Mouse (Mus musculus): ENCODE results near the gene Lama4.

The Lama4 gene

GRCm38 (mm10) chr10:39056050-39056449, 90.7 kb downstream of the Lama4 start:
- DNase-seq: no peak

- DNase-seq: no peak
These were observed 99.4 kb downstream of the Lama4 start for GRCm38 (mm10) chr10:39064732-39065131.

GRCm38 (mm10) chr10:39065449-39065848, 100.1 kb downstream of the Lama4 start:
- DNase-seq: no peak

- no peak for DNase-seq
These were observed 100.7 kb downstream of the Lama4 start for GRCm38 (mm10) chr10:39066061-39066460.

GRCm38 (mm10) chr10:39066962-39067361, 101.6 kb downstream of the Lama4 start:
- DNase-seq: peak; percentile 31

GRCm38 (mm10) chr10:39072048-39072447, 106.7 kb downstream of the Lama4 start:
- DNase-seq: no peak

- DNase-seq: peak; percentile 18
These were observed 131.7 kb downstream of the Lama4 start for GRCm38 (mm10) chr10:39096981-39097380.

GRCm38 (mm10) chr10:39098746-39099145, 133.4 kb downstream of the Lama4 start:
- DNase-seq: no peak

- DNase-seq: no peak
These were observed 139.6 kb downstream of the Lama4 start for GRCm38 (mm10) chr10:39104803-39105449.

- DNase-seq: no peak
These were observed 141.1 kb downstream of the Lama4 start for GRCm38 (mm10) chr10:39106413-39106812.

- no peak for DNase-seq
These were observed 141.6 kb downstream of the Lama4 start for GRCm38 (mm10) chr10:39106935-39107334.

- no peak for DNase-seq
These were observed 143.6 kb downstream of the Lama4 start for GRCm38 (mm10) chr10:39108837-39109488.

- no peak for DNase-seq
These were observed 144.2 kb downstream of the Lama4 start for GRCm38 (mm10) chr10:39109489-39109874.

- no peak for DNase-seq
These were observed 156.1 kb downstream of the Lama4 start for GRCm38 (mm10) chr10:39121412-39121811.

- DNase-seq: peak; percentile 93
These were observed 168.4 kb downstream of the Lama4 start, which contains the start of the genes Fam229b and Tube1 for GRCm38 (mm10) chr10:39133462-39134310. TSS of gene Fam229b (minus strand) at chr10:39133914. TSS of gene Tube1 (plus strand) at chr10:39133976.

- no peak for DNase-seq
These were observed 172.5 kb downstream of the Lama4 start for GRCm38 (mm10) chr10:39137766-39138165.

GRCm38 (mm10) chr10:39138761-39139160, 173.4 kb downstream of the Lama4 start:
- no peak for DNase-seq

GRCm38 (mm10) chr10:39140843-39141242, 175.5 kb downstream of the Lama4 start:
- no peak for DNase-seq

- DNase-seq: no peak
These were observed 176.1 kb downstream of the Lama4 start for GRCm38 (mm10) chr10:39141401-39141800.

- DNase-seq: no peak
These were observed 176.9 kb downstream of the Lama4 start for GRCm38 (mm10) chr10:39142216-39142615.

GRCm38 (mm10) chr10:39156719-39157118, 191.4 kb downstream of the Lama4 start:
- DNase-seq: no peak

- DNase-seq: no peak
These were observed 192.0 kb downstream of the Lama4 start for GRCm38 (mm10) chr10:39157321-39157720.

GRCm38 (mm10) chr10:39158306-39158705, 193.0 kb downstream of the Lama4 start:
- DNase-seq: no peak
